In the genomic region with DNA sequence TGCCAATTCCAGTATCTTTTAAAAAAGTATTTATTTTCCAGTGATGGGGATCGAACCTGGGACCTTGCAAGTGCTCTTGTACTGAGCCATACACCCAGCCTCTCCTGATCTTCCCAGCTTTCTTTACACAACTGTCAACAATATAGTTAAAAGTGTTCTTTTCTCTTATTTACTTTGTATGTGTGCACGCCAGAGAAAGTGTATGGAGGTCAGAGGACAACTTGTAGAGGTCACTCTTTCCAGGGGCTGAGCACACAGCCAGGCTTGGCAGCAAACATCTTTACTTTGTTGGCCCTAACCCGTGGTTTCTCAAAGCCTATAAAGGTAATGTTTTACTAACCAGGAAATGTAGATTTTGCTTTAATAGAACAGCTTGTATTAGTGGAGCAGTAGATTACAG, we compare ENCODE assay signal across 18 mouse cellular contexts. TPM values are rescaled to one million over a fixed set of nuclear protein-coding genes. Genes with fewer than 3 reads are reported as not detected.
"Had no signal": no experiment of that assay in that cellular context is flagged by ENCODE, and none has a peak within 500 bp of the region (broad histone marks: within the 10 kb centered on the region; RNA-seq: fewer than 3 reads in every experiment).

No protein-coding gene starts in this region.

- ATAC-seq: hindbrain, embryonic 16.5 days; inflammation-experienced regulatory T-cells, adult 6 months had no signal

- H3K4me2 ChIP-seq: kidney, embryonic 15.5 days; limb, embryonic 15.5 days; neural tube, embryonic 15.5 days had no signal

- H3K9ac ChIP-seq: kidney, embryonic 15.5 days; limb, embryonic 15.5 days; neural tube, embryonic 15.5 days had no signal

- H3K4me1 ChIP-seq: kidney, embryonic 15.5 days; limb, embryonic 15.5 days; midbrain, embryonic 10.5 days; neural tube, embryonic 15.5 days had no signal

- H3K9me3 ChIP-seq: kidney, embryonic 15.5 days; limb, embryonic 15.5 days; midbrain, embryonic 10.5 days; neural tube, embryonic 15.5 days had no signal

- H3K27me3 ChIP-seq: kidney, embryonic 15.5 days; neural tube, embryonic 15.5 days had no signal

- DNase-seq: kidney, adult 18-20 months; kidney, postnatal 14 days; lung, postnatal 4 days; midbrain, embryonic 14.5 days; right cerebral cortex, adult 18-20 months; thymus, postnatal 36 days had no signal

- H3K36me3 ChIP-seq: kidney, embryonic 15.5 days; limb, embryonic 15.5 days; midbrain, embryonic 10.5 days; neural tube, embryonic 15.5 days had no signal

- H3K27ac ChIP-seq: kidney, embryonic 15.5 days; limb, embryonic 15.5 days; midbrain, embryonic 10.5 days; neural tube, embryonic 15.5 days had no signal

- H3K4me3 ChIP-seq: kidney, embryonic 15.5 days; limb, embryonic 15.5 days; midbrain, embryonic 10.5 days; myocyte; neural tube, embryonic 15.5 days had no signal

RNA-seq across cellular contexts. Expression of gene Gm10837, which starts 21.1 kb away (rescaled TPM):
- total RNA-seq: left cerebral cortex, adult 8-10 months; left cerebral cortex, postnatal 25 days; megakaryocyte, adult 5-6 weeks had no signal
- polyA plus RNA-seq: kidney, embryonic 15.5 days; limb, embryonic 15.5 days; lung, embryonic 16.5 days; myocyte; thymus, postnatal 0 days had no signal

RNA-seq across cellular contexts. Expression of gene Zic2, which starts 36.3 kb away (rescaled TPM):
- total RNA-seq: megakaryocyte, adult 5-6 weeks had no signal
- polyA plus RNA-seq: inflammation-experienced regulatory T-cells, adult 6 months; kidney, embryonic 15.5 days; lung, embryonic 16.5 days; thymus, postnatal 0 days had no signal

RNA-seq across cellular contexts. Expression of gene Zic5, which starts 46.0 kb away (rescaled TPM):
- total RNA-seq: megakaryocyte, adult 5-6 weeks had no signal
- polyA plus RNA-seq: lung, embryonic 16.5 days; thymus, postnatal 0 days had no signal
